Comparison of ENCODE assay signal across 11 mouse cellular contexts in genomic region chr14:24534865-24535545, GRCm38 (mm10). TPM values are rescaled to one million over a fixed set of nuclear protein-coding genes. Genes with fewer than 3 reads are reported as not detected.
DNase-seq lines count a peak whose midpoint lies in the region; ATAC-seq lines count a peak whose summit lies in the region.
"Had no signal": no experiment of that assay in that cellular context is flagged by ENCODE, and none has a peak within 500 bp of the region (broad histone marks: within the 10 kb centered on the region; RNA-seq: fewer than 3 reads in every experiment).

No protein-coding gene starts in this region.

- no peak overlapping the region for H3K9ac ChIP-seq in intestine, embryonic 15.5 days
- no peak overlapping the region for H3K9ac ChIP-seq in intestine, embryonic 16.5 days (ENCODE audit: low read depth, low read length)
- H3K9ac ChIP-seq in hindbrain, embryonic 13.5 days, result no peak overlapping the region
- H3K9ac ChIP-seq in neural tube, embryonic 15.5 days (replicated peaks), result no peak overlapping the region
- H3K9ac ChIP-seq: heart, embryonic 15.5 days had no signal

- H3K4me3 ChIP-seq in intestine, embryonic 15.5 days (replicated peaks), result no peak overlapping the region
- no peak overlapping the region for H3K4me3 ChIP-seq in intestine, embryonic 16.5 days (ENCODE audit: low read length)
- H3K4me3 ChIP-seq in hindbrain, embryonic 13.5 days, result no peak overlapping the region
- H3K4me3 ChIP-seq in neural tube, embryonic 15.5 days (replicated peaks), result no peak overlapping the region
- H3K4me3 ChIP-seq: heart, embryonic 15.5 days had no signal

- H3K4me1 ChIP-seq in intestine, embryonic 15.5 days (replicated peaks), result peaks cover 12% of the 10 kb centered on the region
- peaks cover 19% of the 10 kb centered on the region for H3K4me1 ChIP-seq in intestine, embryonic 16.5 days (ENCODE audit: control insufficient read depth, insufficient read depth, low read length)
- H3K4me1 ChIP-seq in hindbrain, embryonic 13.5 days (replicated peaks), result peaks cover 53% of the 10 kb centered on the region
- peaks cover 41% of the 10 kb centered on the region for H3K4me1 ChIP-seq in neural tube, embryonic 15.5 days

- H3K4me2 ChIP-seq in intestine, embryonic 15.5 days (replicated peaks), result no peak overlapping the region
- no peak overlapping the region for H3K4me2 ChIP-seq in intestine, embryonic 16.5 days (ENCODE audit: low read depth, low read length)
- H3K4me2 ChIP-seq in hindbrain, embryonic 13.5 days, result no peak overlapping the region
- no peak overlapping the region for H3K4me2 ChIP-seq in neural tube, embryonic 15.5 days
- H3K4me2 ChIP-seq: heart, embryonic 15.5 days had no signal

- H3K36me3 ChIP-seq in intestine, embryonic 15.5 days, result no peaks in the 10 kb centered on the region
- no peaks in the 10 kb centered on the region for H3K36me3 ChIP-seq in intestine, embryonic 16.5 days (ENCODE audit: control insufficient read depth, insufficient read depth, low read length)
- no peaks in the 10 kb centered on the region for H3K36me3 ChIP-seq in hindbrain, embryonic 13.5 days
- H3K36me3 ChIP-seq in neural tube, embryonic 15.5 days, result no peaks in the 10 kb centered on the region
- H3K36me3 ChIP-seq: heart, embryonic 15.5 days had no signal

- H3K27me3 ChIP-seq in intestine, embryonic 15.5 days (replicated peaks), result no peaks in the 10 kb centered on the region
- no peaks in the 10 kb centered on the region for H3K27me3 ChIP-seq in intestine, embryonic 16.5 days (replicated peaks; ENCODE audit: control insufficient read depth, insufficient read depth, low read length)
- H3K27me3 ChIP-seq in hindbrain, embryonic 13.5 days, result no peaks in the 10 kb centered on the region
- no peaks in the 10 kb centered on the region for H3K27me3 ChIP-seq in neural tube, embryonic 15.5 days (replicated peaks)
- H3K27me3 ChIP-seq: heart, embryonic 15.5 days had no signal

- H3K9me3 ChIP-seq in intestine, embryonic 15.5 days, result no peaks in the 10 kb centered on the region
- H3K9me3 ChIP-seq in intestine, embryonic 16.5 days (ENCODE audit: control insufficient read depth, low read length), result no peaks in the 10 kb centered on the region
- H3K9me3 ChIP-seq in hindbrain, embryonic 13.5 days, result no peaks in the 10 kb centered on the region
- no peaks in the 10 kb centered on the region for H3K9me3 ChIP-seq in neural tube, embryonic 15.5 days (replicated peaks)

- WGBS in intestine, embryonic 15.5 days, result 81% methylated on average over 9 of the region's 9 CpGs
- 70% methylated on average over 9 of the region's 9 CpGs for WGBS in intestine, embryonic 16.5 days
- WGBS in hindbrain, embryonic 13.5 days, result 31% methylated on average over 9 of the region's 9 CpGs
- WGBS in neural tube, embryonic 15.5 days, result 21% methylated on average over 9 of the region's 9 CpGs

- no peak overlapping the region for H3K27ac ChIP-seq in intestine, embryonic 15.5 days
- H3K27ac ChIP-seq in intestine, embryonic 16.5 days (ENCODE audit: low read length), result no peak overlapping the region
- peak overlapping the region; percentile 87 for H3K27ac ChIP-seq in hindbrain, embryonic 13.5 days
- peak overlapping the region; percentile 74 for H3K27ac ChIP-seq in neural tube, embryonic 15.5 days (replicated peaks)
- H3K27ac ChIP-seq: heart, embryonic 15.5 days had no signal

- peak; percentile 46; the same call in 1 of the 2 replicates for ATAC-seq in intestine, embryonic 15.5 days
- ATAC-seq in intestine, embryonic 16.5 days, result no peak
- ATAC-seq in hindbrain, embryonic 13.5 days (ENCODE audit: low FRiP score), result peak; percentile 55
- peak; percentile 64; the same call in 1 of the 2 replicates for ATAC-seq in neural tube, embryonic 15.5 days (ENCODE audit: low FRiP score)

- peak; percentile 47 for DNase-seq in brain, adult 2 months (ENCODE audit: low read depth, low spot score)
- no peak for DNase-seq in gastrocnemius, postnatal 25 days
- DNase-seq in layer of hippocampus, adult 11-12 months (ENCODE audit: low spot score), result no peak
- DNase-seq: kidney, adult 8-10 months; liver; lung, postnatal 10 days had no signal

RNA-seq across cellular contexts. Expression of gene Rps24, which starts 48.1 kb away (rescaled TPM):
- 852 and 1,015 TPM in 2 replicates for polyA plus RNA-seq in intestine, embryonic 15.5 days (2015; fragmentation: Nextera tagmentation; extraction: Ambion mirVana)
- polyA plus RNA-seq in intestine, embryonic 16.5 days (2015; fragmentation: Nextera tagmentation; extraction: Ambion mirVana), result 685 and 745 TPM in 2 replicates
- 660 and 675 TPM in 2 replicates for polyA plus RNA-seq in hindbrain, embryonic 13.5 days (2015; fragmentation: Nextera tagmentation; extraction: Ambion mirVana)
- 573 and 590 TPM in 2 replicates for polyA plus RNA-seq in neural tube, embryonic 15.5 days (2015; fragmentation: Nextera tagmentation; extraction: Ambion mirVana)
- 100 to 1,000 TPM; 622 to 647 TPM for total RNA-seq in gastrocnemius, postnatal 25 days (2021)

RNA-seq across cellular contexts. Expression of gene Polr3a, which starts 48.1 kb away (rescaled TPM):
- 14.0 and 15.4 TPM in 2 replicates for polyA plus RNA-seq in intestine, embryonic 15.5 days (2015; fragmentation: Nextera tagmentation; extraction: Ambion mirVana)
- 14.2 and 15.3 TPM in 2 replicates for polyA plus RNA-seq in intestine, embryonic 16.5 days (2015; fragmentation: Nextera tagmentation; extraction: Ambion mirVana)
- 20.7 and 22.6 TPM in 2 replicates for polyA plus RNA-seq in hindbrain, embryonic 13.5 days (2015; fragmentation: Nextera tagmentation; extraction: Ambion mirVana)
- polyA plus RNA-seq in neural tube, embryonic 15.5 days (2015; fragmentation: Nextera tagmentation; extraction: Ambion mirVana), result 16.2 and 17.5 TPM in 2 replicates
- 1 to 10 TPM; 6.8 to 8.4 TPM for total RNA-seq in gastrocnemius, postnatal 25 days (2021)

Comparison
In these comparisons a context has a peak if more than half of its experiments do, and no peak if none do; other contexts are left out.
1. H3K27ac ChIP-seq: peak in hindbrain, embryonic 13.5 days (single experiment) and neural tube, embryonic 15.5 days (single experiment); none in intestine, embryonic 15.5 days (single experiment) and intestine, embryonic 16.5 days (single experiment).